Mouse (Mus musculus) thymus, adult 18-20 months (tissue): ENCODE data around the gene Ythdf1.

Source experiments
- DNase-seq, 2 experiments: peaks; one replicate each; pipeline ENCODE4 v3.0.0; 2022; ENCODE audit warnings: mixed read lengths in 2 of 2

Gene Ythdf1

GRCm38 (mm10) chr2:180905556-180906221, 15.1 kb downstream of the Ythdf1 start:
- DNase-seq: no peak

DNA sequence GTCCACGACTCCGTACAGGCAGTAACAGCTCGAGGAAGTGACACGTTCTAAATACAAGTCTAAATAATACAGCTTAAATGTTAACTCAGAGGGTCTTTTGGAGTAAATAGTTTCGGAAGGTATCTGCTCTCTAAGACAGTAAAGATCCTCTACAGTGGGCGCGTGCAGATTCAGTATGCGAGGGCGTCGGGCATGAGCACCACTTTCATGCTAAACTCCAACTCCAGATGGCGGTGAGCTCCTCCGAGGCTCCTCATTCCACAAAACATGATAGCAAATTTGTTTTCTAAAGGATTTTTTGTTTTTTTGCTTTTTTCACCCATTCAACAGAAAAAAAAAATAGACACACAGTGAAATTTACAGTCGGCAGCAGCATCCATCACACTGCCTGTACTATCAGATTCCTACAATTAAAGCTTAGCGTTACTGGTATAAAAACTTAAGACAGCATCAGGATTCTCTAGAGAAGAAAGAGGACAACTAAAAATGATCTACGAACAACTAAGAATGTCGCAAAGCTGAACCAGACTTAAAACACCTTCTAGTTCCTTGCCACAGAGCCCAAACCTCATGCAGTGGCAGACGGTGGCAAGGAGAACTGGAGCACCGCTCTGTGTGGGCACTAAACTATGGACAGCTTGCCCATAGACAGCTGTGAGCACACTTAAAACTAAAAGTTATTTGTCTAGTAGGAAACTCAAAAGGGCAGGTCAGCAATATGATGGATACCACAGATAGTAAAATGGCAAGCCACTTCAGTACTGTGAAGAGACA, 16.1 kb downstream of the Ythdf1 start:
- DNase-seq: no peak

- DNase-seq: no peak
Observed at GRCm38 (mm10) chr2:180902086-180902485, 18.7 kb downstream of the Ythdf1 start.

- no peak for DNase-seq
Observed at GRCm38 (mm10) chr2:180897857-180898256, 22.9 kb downstream of the Ythdf1 start.

GRCm38 (mm10) chr2:180896819-180897625, 23.7 kb downstream of the Ythdf1 start:
- no peak for DNase-seq

DNA sequence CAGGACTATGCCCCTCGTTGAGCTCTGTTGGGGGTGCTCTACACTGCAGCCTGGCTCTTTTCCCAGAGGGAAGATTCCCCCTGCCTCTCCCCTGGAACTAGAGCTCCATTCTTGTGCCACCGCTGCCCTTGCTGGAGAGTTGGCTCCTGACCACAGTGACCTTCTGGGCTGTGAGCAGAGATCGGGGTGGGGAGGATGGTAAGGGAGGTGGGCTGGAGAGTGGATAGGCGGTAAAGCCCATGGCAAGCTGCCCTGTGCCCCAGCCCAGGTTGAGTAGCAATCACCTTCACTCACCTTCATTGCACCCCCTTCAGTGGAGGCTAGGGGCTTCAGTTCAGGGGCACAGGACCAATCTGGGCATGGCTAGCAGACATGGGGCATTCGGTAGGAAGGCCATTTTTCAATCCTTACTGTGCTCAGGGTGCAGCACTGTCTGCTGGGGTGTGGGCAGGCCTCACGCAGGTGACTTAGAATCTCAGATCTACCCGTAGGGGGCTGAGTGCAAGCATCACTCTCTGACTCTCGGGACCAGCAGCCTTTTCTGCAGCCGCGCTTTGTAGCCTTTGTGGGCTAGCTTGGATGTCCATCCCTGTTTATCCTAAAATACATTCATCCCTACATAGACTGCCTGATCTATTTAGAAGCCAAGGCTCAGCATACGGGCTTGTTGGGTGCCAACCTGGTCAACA, 24.8 kb downstream of the Ythdf1 start:
- no peak for DNase-seq

DNA sequence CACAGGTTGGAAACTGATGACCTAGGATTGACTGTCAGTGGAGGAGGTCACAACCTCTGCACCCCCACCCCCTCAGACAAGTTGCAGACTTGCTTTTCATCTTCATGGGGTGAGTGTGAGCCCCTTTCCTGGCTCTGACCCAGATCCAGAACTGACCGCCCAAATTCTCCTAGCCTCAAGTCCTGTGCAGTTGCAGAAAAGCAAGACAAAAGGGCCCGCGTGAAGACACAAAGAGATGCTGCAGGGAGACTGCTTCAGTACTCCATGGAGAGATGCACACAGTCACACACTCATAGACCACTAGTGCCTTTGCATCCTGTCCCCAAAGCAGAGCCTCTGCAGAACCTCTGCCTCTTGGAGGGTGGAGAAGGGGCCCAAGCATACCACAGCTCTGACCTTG, 25.4 kb downstream of the Ythdf1 start:
- DNase-seq: no peak

DNA sequence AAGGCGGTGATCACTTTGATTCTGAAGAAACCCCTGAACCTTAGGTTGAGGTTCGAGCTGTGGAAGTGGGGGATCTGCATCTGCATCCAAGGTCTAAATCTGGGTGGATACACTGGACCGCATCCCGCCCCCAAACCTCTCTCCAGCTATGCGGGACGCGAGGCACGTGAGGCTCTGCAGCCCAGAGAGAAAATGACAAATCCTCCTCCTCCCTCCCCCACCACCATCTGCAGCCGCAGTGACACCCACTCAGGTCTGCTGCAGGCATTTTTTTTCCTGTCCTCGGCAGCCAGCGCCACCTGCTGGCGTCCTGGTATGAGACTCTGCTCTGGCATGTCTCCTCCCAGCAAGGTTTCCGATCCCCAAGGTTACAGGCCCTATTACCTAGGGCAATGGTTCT, 26.0 kb downstream of the Ythdf1 start:
- peak; percentile 52 to 59 for DNase-seq

- DNase-seq: peak; percentile 15 to 26
Observed at GRCm38 (mm10) chr2:180894029-180894623, 26.6 kb downstream of the Ythdf1 start.

DNA sequence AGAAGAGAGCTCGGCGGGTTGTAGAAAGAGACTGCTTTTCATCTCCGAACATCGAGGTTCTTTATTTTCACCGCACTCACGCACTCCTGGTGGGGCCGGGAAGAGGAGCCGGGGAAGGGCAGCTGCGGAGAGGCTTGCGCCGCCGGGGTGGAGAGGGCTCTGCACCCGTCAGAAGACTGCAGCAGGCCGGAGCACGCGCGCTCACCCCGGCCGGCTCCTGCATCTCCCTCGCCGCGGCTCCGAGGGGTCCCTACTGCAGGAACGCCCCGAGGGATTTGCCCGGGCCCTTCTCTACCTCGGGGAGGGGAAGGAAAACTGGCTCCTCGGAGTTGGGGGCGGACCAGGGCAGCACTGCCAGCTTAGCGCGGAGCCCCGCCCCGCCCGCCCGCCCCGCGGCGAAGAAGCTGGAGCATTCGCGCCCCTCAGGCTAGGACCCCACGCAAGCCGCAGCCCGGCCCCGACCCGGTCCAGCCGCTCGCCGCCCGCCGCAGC, 27.2 kb downstream of the Ythdf1 start:
- no peak for DNase-seq

DNA sequence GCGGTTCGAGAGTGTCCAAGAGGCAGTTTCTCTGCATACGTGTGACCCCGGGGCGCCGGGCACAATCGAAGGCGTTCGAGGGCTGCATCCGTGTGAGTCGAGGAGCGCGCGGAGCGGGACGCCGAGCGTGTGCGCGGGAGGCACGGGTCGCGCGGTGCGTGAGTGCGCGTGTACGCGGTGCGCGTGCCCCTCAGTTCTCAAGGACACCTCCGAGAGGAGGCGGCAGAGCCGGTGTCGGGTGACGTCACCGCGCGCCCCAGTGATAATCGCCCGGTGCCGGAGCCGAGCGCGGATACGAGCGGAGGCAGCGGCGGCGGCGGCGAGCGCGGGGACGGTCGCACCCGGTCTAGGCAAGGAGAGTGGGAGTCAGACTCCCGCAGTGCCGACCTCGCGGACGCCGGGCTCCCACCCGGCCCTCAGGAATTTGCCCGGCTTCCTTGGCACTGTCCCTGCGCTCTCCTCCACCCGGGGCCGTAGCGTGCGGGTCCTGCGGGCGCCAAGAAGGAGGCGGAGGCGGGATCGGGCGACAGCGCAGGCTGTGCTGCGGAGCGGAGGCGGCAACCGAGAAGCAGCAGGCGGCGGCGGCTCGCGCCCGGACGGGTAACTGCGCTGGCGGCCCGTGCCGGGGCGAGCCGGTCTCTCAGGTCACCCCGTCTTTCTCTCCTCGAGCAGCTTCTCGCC, 27.8 kb downstream of the Ythdf1 start:
- no peak for DNase-seq

GRCm38 (mm10) chr2:180891835-180892323, 28.9 kb downstream of the Ythdf1 start:
- DNase-seq: no peak

DNA sequence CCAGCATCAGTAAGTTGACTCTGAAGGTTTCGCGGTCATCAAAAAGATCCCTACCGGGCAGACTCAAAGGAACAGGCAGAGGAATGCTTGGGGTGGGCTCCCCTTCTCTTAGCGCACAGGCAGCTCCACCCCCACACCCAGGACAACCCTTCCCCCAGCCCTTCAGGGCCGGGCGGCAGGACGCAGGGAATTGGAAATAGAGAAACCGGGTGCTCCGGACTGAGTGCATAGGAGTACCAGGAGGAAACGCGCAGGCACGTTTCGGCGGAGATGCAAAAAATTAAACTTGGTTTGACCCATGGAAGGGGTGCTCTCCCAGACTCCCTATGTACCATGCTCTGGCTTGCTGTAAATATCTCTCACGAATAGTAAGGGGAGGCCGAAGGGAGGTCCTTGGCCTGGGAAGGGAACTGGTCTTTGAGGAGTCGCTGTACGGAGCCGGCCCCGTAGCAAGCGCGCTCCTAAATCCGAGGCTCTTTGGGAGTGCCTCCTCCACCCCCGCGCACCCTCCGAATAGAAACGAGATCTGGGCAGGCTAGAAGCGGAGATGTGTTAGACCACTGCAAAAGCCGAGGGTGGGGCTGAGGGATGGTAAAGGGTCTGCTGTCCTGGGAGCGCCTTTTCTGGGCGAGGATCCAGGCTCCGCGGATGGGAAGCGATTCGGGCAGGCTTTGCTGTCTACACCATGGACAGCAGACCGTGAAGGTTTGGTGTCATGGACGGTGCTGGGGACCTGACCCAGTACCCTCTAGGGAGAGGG, 29.5 kb downstream of the Ythdf1 start:
- DNase-seq: no peak

DNA sequence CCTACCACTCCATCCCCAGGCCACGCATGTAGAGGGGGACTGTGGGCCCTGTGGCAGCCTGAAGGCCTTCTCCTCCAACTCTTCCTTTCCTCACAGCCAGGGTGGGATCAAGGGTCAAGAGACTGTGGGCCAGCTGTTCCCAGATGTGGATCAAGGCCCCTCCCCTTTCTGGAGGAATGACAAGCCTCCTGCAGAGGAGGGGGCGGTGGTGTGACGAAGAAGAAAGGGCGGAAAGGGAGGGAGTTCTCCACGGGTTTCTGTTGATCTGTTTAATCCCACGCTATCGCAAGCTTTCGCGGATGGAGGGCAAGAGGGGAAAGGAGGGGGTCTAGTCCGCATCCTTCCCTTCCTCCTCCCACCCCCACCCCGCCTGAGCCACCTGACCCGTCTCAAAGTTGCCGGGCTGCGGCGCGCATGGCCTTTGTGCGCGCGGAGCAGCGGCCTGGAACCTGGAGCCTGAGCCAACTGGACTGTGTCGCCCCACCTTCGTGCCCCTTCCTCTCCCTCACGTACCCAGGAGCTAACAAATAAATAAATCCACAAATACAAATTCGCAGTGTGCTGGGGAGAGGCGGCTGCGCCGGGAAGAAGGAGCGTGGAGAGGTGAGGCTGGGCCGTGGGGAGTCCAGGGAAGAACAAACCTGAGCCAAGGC, 30.2 kb downstream of the Ythdf1 start:
- no peak for DNase-seq

- DNase-seq: no peak
Observed at GRCm38 (mm10) chr2:180889921-180890280, 30.8 kb downstream of the Ythdf1 start.

GRCm38 (mm10) chr2:180889271-180889920, 31.4 kb downstream of the Ythdf1 start:
- DNase-seq: no peak

DNA sequence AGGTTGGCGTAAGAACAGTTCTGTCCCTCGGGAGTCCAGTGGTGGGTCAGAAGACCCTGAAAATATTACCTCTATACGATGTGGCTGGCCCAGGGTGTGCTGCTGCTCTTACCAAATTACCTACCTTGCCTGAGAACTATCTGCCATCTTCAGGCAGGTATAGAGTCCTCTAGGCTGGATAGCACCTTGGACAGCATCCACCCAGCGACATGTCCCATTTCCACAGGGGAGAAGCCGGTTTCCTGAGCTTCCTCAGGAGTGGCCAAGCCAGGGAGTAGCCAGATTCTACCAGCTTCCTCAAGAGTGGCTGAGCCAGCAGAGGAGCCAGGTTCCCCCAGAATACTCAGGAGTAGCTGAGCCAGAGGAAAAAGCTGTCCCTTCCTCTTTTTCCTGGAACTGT, 35.5 kb downstream of the Ythdf1 start:
- DNase-seq: no peak

GRCm38 (mm10) chr2:180881281-180881680, 39.5 kb downstream of the Ythdf1 start:
- DNase-seq: no peak

GRCm38 (mm10) chr2:180879365-180880067, 41.2 kb downstream of the Ythdf1 start:
- no peak for DNase-seq
